Mouse (Mus musculus): Measurements from ENCODE around the gene Rab25. TPM values are rescaled to one million over a fixed set of nuclear protein-coding genes. Genes with fewer than 3 reads are reported as not detected.
"Not testable (repeated sequence)": the region's sequence is repeated elsewhere in the genome, so short reads cannot be mapped to it uniquely, and the experiment has no call there.

The Rab25 gene
- not detected for total RNA-seq (2021)

- DNase-seq: no peak
- intact Hi-C loops (cut with DNase I): no loop called here
These were observed at the start of gene Rab25 for GRCm38 (mm10) chr3:88548180-88548917. TSS of gene Rab25 (minus strand) at chr3:88548300.

DNA sequence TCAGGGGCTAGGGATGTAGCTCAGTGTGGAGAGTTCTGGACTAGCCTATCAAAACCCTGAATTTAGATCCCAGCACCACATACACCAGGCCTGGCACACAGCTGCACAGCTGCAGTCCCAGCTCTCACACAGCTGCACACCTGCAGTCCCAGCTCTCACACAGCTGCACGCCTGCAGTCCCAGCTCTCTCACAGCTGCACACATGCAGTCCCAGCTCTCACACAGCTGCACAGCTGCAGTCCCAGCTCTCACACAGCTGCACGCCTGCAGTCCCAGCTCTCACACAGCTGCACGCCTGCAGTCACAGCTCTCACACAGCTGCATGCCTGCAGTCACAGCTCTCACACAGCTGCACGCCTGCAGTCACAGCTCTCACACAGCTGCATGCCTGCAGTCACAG, 48.4 kb upstream of the Rab25 start:
- intact Hi-C loops (cut with DNase I): not testable (repeated sequence)

DNA sequence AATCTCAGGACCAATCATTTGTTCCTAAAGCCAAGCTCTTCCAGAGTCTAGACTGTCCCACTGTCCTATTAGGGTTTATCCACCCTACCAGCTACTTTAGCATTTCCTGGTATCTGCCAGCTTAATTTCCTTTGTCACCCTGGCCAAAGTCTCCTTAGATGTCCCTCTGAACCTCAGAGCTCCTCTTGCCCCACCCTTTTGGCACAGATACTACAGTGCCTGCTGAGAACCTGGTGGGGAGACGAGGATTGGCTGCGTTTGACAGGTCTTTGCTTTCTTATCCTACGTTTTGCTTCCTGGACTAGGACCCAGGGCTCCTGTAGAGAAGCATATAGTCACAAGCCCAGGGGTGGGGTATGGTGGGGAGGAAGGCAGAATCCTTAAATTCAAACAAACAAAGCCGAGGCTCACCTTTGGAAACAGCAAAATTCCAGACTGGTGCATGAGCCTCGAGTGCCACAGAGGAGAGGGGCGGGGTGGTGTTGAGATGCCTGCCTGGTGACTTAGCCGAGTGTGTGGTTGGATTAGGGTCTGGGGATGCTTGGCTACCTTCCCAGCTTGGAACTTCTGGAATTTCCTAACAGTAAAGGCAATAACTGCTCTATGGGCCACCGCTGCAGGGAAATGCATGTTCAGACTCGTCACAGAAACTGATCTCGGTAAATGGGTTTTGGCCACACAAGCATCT, 45.9 kb upstream of the Rab25 start:
- DNase-seq: no peak
- intact Hi-C loops (cut with DNase I): loop anchor here (5.0 kb wide), 2 partner anchors 48 to 143 kb away; no protein-coding TSS in a partner anchor

More for the DNA sequence above, 48.4 kb upstream of the Rab25 start:
- DNase-seq: not testable (repeated sequence)

- intact Hi-C loops (cut with DNase I): loop anchor here (5.0 kb wide), 2 partner anchors 49 to 144 kb away; no protein-coding TSS in a partner anchor
These were observed 45.0 kb upstream of the Rab25 start for GRCm38 (mm10) chr3:88592942-88593576.

DNA sequence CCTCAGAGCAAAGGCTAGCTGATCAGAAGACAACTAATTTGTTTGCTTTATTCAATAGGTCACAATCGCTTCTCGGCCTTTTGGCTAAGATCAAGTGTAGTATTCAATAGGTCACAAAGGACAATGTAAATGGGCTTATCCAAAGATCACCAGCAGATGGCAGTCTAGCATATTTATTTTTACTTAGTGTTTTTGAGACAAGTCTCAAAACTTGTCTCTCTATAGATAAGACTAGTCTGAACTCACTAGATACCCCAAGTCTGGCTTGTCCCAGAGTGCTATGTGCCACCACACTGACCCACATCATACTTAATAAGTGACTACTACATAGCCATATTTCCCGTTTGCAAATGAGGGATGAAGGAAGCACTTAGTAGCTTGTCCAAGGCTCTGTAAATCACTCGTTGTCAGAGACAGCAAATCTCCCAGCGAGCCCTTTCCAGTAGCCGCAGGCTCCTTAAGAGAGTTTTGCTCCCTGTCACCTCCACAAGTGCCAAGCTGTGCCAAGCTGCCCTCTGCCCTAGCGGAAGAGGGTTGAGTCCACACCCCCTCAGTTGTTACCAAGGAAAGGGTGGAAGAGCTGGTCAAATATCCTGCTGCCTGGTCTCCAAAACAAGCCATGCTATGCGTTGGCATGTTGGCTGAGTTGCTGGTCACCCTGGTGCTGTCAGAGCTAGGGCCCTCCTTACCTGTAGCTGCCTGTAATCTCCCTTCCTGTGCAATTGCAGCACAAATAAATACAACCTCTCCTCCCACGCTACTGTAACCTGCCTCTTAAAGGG, 44.0 kb upstream of the Rab25 start:
- DNase-seq: peak; percentile 55 to 79
- intact Hi-C loops (cut with DNase I): loop anchor here (5.0 kb wide), 2 partner anchors 50 to 145 kb away; no protein-coding TSS in a partner anchor

More at GRCm38 (mm10) chr3:88592942-88593576, 45.0 kb upstream of the Rab25 start:
- DNase-seq: peak in 1 of 2 experiments; percentile 9

- DNase-seq: no peak
- intact Hi-C loops (cut with DNase I): loop anchor here (5.0 kb wide), 2 partner anchors 51 to 146 kb away; no protein-coding TSS in a partner anchor
These were observed 42.9 kb upstream of the Rab25 start for GRCm38 (mm10) chr3:88591044-88591443.

DNA sequence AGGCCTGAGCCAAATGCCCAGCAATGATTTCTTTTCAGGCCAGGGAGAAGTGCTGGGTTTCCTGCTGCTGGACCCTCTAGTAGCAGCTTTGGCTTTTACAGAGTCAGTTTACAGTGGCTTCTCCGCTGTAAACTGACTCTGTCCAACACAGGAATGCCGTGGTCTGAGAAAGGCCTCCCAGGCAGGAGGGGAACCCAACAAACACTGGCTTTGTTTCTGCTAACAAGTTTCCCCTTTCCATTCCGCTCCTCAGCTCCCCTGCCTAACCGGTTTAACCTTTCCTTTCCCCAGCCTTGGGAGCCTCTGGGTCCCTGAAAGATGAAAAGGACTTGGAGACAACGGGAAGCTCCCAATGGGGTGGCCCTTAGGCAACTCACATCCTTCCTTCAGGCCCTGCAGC, 42.1 kb upstream of the Rab25 start:
- DNase-seq: no peak
- intact Hi-C loops (cut with DNase I): loop anchor here (5.0 kb wide), 2 partner anchors 52 to 147 kb away; no protein-coding TSS in a partner anchor

DNA sequence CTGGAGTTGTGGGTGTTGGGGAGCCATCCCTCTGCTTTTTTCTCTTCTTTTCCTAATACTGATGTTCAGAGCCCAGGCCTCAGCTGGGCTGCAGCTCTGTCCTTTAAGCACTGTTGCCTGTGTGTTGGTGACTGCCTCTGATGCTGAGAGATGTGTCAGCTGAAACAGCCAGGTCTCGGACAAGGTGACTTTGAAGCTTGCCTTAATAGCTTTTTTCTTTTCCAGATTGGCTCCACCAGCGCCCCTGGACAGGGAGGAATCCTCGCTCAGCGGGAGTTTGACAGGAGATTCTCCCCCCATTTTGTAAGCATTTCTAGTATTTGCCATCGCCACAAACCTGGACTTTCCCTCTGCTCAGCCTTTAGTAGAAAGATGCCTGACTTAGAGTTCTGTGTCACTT, 38.5 kb upstream of the Rab25 start:
- DNase-seq: no peak
- intact Hi-C loops (cut with DNase I): no loop called here

GRCm38 (mm10) chr3:88585769-88586168, 37.7 kb upstream of the Rab25 start:
- intact Hi-C loops (cut with DNase I): no loop called here
- no peak for DNase-seq

- peak; percentile 86 to 90 for DNase-seq
- intact Hi-C loops (cut with DNase I): no loop called here
These were observed 31.5 kb upstream of the Rab25 start for GRCm38 (mm10) chr3:88579454-88580117.

DNA sequence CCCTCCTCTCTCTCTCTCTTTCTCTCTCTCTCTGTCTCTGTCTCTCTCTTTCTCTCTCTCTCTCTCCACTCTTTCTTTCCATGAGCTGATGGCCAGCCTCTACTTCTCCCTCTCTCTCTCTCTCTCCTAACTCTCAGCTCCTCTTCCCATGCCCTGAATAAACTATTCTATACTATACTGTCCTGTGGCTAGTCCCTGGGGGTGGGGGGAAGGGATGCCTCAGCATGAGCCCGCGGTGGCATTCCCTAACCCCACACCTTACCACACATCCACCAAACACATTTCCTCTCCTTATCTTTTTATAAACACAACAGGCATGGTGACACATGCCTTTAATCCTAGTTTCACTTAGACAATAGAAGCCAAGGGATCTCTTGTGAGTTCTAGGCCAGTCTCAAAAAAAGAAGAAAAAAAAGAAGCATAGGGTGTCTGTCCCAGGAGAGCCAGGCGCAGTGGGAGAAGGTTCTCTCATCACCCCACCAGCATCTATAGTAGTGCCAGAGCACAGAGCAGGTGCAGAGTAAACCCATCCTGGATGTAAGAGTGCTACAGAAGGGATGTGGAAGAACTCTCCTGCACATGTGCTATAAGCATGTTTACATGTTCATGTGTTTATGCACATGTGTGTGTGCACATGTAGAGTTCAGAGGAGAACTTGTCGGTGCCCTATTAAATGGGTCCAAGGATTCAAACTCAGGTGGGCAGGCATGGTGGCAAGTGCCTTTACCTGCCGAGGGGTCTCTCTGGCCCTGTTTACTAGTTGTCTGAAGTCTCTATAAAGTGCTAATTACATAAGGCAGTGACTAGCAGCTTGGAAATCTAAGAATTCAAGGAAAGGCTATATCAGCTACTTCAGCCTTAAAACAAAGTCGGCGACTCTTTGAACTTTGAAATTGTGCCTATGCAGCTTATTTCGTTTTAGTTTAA, 30.7 kb upstream of the Rab25 start:
- intact Hi-C loops (cut with DNase I): no loop called here
- DNase-seq: no peak

- DNase-seq; intact Hi-C loops (cut with DNase I): not testable (repeated sequence)
These were observed 29.7 kb upstream of the Rab25 start for GRCm38 (mm10) chr3:88577846-88578245.

DNA sequence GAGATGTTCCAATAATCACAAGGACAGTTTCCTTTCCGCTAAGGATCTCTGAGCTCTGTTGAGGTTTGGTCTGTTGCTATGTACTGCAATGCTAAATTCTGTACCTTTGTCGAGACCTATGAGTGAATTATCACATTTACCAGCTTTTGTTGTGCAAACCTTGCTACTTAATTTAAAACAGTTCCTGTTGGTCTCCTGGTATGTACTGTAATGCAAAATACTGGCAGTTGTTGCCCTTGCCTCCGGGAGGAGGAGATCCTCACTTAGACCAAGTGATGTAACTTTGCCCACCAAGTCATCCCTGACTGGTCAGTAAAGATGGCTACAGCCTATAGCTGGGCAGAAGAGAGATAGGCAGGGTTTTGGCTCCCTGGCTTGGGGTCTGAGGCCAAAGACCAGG, 27.4 kb upstream of the Rab25 start, which contains the start of gene Ssr2:
TSS of gene Ssr2 (plus strand) at position 337 of the 400 bp plus-strand sequence.
- intact Hi-C loops (cut with DNase I): no loop called here
- no peak for DNase-seq

DNA sequence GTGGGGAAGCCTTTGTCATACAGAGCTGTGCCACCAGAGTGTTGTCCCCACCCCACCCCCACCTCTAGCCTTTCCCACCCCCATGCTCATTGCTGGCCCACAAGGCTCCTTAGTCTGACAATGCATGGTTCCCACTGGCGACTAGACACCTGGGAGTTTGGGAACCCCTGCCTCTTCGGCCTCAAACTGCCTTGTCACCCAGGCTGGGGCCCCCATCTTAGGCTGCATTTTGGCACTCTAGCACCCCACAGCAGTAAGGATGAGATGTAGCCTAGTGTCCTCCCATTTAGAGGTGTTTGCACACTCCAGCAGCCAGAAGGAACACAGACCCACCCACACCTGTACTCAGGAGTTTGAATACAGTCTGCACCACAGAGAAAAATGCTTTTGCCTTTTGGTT, 25.7 kb upstream of the Rab25 start:
- DNase-seq: no peak
- intact Hi-C loops (cut with DNase I): no loop called here

- no peak for DNase-seq
These were observed 24.7 kb upstream of the Rab25 start for GRCm38 (mm10) chr3:88572835-88573234.

GRCm38 (mm10) chr3:88571856-88572255, 23.8 kb upstream of the Rab25 start:
- intact Hi-C loops (cut with DNase I): no loop called here
- DNase-seq: no peak

More at GRCm38 (mm10) chr3:88572835-88573234, 24.7 kb upstream of the Rab25 start:
- intact Hi-C loops (cut with DNase I): no loop called here

DNA sequence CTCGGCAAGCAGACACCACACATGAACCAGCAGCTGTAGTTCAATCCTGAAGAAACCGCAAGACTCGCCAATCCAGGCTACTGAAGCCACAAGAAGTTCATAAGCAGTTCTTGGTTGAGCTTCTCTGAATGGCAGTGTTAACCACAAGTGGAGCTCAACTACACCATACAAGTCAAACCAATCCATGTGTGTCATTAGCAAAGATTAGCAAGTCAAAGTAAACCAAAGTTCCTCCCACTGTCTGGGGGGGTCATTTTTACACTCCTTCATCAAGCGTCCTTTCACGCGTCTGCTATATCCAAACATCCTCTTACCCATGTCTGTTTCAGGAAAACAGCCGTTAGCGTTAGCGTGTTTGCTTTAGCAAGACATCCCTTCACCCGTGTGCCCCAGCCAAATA, 22.2 kb upstream of the Rab25 start:
- intact Hi-C loops (cut with DNase I): no loop called here
- DNase-seq: no peak

DNA sequence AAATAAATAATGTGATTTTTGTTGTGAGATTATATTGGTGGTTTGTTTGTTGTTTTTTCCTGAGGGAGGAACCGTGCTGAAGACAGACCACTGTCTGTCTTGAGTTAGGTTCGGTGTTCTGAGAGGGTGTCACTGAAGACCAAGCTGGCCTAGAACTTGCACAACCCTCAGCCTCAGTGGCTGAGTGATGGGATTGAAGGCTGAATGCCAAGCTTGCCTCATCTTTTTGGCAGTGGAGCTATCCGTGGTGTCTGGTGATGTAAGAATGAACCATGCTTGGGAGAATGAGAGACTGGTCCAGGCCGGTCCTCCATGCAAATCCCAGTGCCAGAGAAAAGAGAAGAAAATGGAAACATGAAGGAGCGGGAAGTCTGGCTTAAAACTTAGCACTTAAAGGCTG, 21.6 kb upstream of the Rab25 start:
- intact Hi-C loops (cut with DNase I): no loop called here
- no peak for DNase-seq

GRCm38 (mm10) chr3:88569093-88569492, 21.0 kb upstream of the Rab25 start:
- intact Hi-C loops (cut with DNase I): no loop called here
- DNase-seq: no peak

Data from heart, postnatal 10 days (tissue).